Mouse (Mus musculus) granulocyte monocyte progenitor cell, adult 5-6 weeks (primary cell): ENCODE measurements around the gene Tm4sf4. TPM values are rescaled to one million over a fixed set of nuclear protein-coding genes. Genes with fewer than 3 reads are reported as not detected.

Source experiments
- ATAC-seq: replicated peaks from 2 replicates; pipeline ENCODE4 v1.8.0; 2016; ENCODE audit warnings: mild to moderate bottlenecking, moderate TSS enrichment, inconsistent platforms; ENCODE audit not compliant: poor library complexity, severe bottlenecking
- total RNA-seq, 2 experiments: library from RNA; stranded (forward) in 1 of 2; stranded (reverse) in 1 of 2; fragments of 200-712, 200-1000 nt in 1 of 2; fragments of >200 nt in 1 of 2; fragmentation: Nextera tagmentation in 1 of 2; gene quantifications; 2 replicates each; pipeline ENCODE4 v1.2.3; 2014 to 2017

The Tm4sf4 gene
- total RNA-seq, 2 experiments from 2014 or later, result not detected

- ATAC-seq, result no peak
Observed at GRCm38 (mm10) chr3:57470981-57471601, 46.0 kb downstream of the Tm4sf4 start.

- no peak for ATAC-seq
Observed at GRCm38 (mm10) chr3:57472407-57472806, 47.3 kb downstream of the Tm4sf4 start.

GRCm38 (mm10) chr3:57474421-57474820, 49.3 kb downstream of the Tm4sf4 start:
- no peak for ATAC-seq

GRCm38 (mm10) chr3:57480640-57481039, 55.5 kb downstream of the Tm4sf4 start:
- no peak for ATAC-seq

- no peak for ATAC-seq
Observed at GRCm38 (mm10) chr3:57481981-57482380, 56.9 kb downstream of the Tm4sf4 start.

GRCm38 (mm10) chr3:57486068-57486467, 61.0 kb downstream of the Tm4sf4 start:
- no peak for ATAC-seq

- no peak for ATAC-seq
Observed at GRCm38 (mm10) chr3:57487455-57488153, 62.5 kb downstream of the Tm4sf4 start.

Other genes starting within 250 kb of the Tm4sf4 start
- not detected in 2 replicates for gene Tm4sf1, start 123.3 kb upstream of the Tm4sf4 start, total RNA-seq (2014; fragmentation: Nextera tagmentation)
- not detected in 2 replicates for gene Tm4sf1, start 123.3 kb upstream of the Tm4sf4 start, total RNA-seq (2017)
- not detected in 2 replicates for gene Wwtr1, start 150.6 kb downstream of the Tm4sf4 start, total RNA-seq (2014; fragmentation: Nextera tagmentation)
- not detected in 2 replicates for gene Wwtr1, start 150.6 kb downstream of the Tm4sf4 start, total RNA-seq (2017)
- 37.6 and 54.8 TPM in 2 replicates for gene Commd2, start 226.4 kb downstream of the Tm4sf4 start, total RNA-seq (2014; fragmentation: Nextera tagmentation)
- gene Commd2, start 226.4 kb downstream of the Tm4sf4 start, total RNA-seq (2017), result 18.2 and 20.3 TPM in 2 replicates